Mouse (Mus musculus): Measurements from ENCODE around the gene Cep131. TPM values are rescaled to one million over a fixed set of nuclear protein-coding genes. Genes with fewer than 3 reads are reported as not detected.
A peak's percentile ranks its signal among the peaks of the same experiment; 100 is the strongest.

Cep131 gene
- total RNA-seq, 1 experiment from 2014 or later: 9.1 TPM

DNA sequence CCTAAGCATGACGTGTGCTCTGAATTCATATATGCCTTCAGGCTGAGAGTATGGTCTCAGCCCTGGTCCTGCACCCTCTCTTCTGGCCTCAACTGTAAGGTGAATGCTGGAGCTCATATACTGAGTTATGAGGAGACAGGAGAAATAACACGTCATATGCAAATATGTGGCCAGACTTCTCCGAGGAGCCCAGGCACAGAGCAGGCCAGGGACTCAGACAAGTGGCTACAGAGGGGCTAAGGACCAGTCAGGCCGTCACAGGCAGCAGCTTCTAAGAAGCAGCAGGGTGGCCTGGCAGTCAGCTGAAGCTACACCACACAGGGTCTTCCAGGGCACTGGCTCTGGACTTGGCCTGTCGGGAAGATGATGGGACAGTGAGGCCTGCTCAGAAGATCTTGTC is 23.3 kb downstream of the Cep131 start:
- no peak for ATAC-seq (replicated peaks; ENCODE audit: insufficient number of reproducible peaks, low FRiP score, low TSS enrichment, poor library complexity, severe bottlenecking)

DNA sequence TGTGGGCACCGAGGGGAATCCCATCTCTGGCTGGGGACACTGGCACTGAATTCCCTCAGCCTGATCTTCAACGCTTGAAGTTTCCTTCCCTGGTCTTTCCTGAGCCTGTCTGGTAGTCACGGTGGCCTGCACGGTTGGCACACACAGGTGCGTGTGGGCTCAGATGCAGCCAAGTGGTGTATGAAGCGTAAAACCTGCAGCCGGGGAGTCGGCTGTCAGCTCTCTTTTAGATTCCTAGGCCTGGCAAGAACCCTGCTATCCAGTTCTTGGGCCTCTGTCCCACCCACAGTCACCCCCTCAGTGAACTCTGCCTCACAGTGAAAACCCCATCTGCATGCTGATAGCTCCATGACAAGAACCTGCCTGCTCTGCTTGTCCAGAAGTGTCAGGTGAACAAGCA is 26.0 kb downstream of the Cep131 start:
- ATAC-seq (replicated peaks; ENCODE audit: insufficient number of reproducible peaks, low FRiP score, low TSS enrichment, poor library complexity, severe bottlenecking): no peak

DNA sequence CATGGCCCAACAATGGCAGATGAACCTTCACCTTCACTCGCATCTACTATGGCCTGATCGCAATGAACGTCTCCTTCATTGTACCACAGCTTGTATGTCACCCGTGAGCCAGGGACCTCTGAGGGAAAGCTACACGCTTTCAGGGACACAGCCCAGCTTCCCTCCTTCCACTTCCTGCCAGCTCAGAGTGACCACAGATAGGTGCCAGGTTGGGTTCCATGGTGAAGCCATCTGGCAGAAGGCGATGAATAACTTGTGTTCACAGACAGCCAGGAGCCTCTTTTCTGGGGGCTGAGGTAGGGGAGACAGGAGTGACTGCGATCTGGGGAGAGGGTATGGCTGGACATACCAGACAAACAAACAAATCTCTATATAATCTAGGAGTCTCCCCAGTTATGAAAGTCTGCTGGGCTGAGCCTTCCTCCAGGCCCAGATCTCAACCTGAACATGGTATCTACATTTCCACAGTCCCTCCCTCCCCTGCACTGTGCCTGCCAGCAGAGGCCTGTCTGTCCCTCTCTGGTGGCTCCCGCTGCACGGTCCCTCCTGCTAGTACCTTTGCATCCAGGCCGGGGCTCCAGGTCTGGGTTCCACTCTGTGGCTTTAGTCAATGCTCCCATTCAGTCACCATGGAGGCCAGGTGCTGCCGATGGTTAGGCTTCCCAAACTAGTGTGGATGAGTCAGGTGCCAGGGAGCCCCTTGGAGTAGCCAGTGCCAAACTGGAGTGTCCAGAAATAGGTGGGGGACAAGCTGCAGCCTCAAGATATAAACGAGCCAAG is 30.5 kb downstream of the Cep131 start:
- ATAC-seq (replicated peaks; ENCODE audit: insufficient number of reproducible peaks, low FRiP score, low TSS enrichment, poor library complexity, severe bottlenecking): no peak

DNA sequence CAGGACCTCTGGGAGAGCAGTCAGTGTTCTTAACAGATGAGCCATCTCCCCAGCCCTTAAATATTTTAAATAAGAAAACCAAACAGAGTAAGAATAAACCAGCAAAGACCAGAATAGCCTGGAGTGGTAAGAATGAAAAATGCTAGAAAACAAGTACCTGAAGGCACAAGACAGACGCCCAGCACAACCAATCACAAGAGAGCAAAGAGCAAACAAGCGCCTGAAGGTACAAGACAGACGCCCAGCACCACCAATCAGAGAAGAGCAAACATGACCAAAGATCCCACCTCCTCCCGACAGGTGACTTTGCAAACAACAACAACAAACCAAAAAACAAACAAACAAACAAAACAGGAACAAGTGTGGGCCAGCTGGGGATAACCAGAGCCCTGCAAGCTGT is 32.8 kb downstream of the Cep131 start:
- ATAC-seq (replicated peaks; ENCODE audit: insufficient number of reproducible peaks, low FRiP score, low TSS enrichment, poor library complexity, severe bottlenecking): no peak

DNA sequence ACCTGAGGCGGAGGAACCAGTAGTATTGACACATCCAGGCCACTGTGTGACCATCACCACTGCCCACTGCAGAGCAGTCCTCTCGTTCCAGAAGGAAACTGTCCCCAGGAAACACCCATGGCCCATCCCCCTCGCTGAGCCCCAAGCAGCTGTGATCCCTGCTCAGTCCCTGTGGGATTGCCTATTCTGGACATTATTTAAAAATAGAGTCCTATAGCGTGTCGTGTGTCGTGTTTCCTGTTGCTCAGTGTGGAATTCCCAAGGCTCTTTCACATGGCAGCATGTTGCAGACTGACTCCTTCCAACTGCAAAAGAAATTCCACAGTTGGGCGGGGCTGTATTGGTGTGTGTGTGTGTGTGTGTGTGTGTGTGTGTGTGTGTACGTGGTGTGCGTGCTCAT is 34.4 kb downstream of the Cep131 start:
- no peak for ATAC-seq (replicated peaks; ENCODE audit: insufficient number of reproducible peaks, low FRiP score, low TSS enrichment, poor library complexity, severe bottlenecking)

DNA sequence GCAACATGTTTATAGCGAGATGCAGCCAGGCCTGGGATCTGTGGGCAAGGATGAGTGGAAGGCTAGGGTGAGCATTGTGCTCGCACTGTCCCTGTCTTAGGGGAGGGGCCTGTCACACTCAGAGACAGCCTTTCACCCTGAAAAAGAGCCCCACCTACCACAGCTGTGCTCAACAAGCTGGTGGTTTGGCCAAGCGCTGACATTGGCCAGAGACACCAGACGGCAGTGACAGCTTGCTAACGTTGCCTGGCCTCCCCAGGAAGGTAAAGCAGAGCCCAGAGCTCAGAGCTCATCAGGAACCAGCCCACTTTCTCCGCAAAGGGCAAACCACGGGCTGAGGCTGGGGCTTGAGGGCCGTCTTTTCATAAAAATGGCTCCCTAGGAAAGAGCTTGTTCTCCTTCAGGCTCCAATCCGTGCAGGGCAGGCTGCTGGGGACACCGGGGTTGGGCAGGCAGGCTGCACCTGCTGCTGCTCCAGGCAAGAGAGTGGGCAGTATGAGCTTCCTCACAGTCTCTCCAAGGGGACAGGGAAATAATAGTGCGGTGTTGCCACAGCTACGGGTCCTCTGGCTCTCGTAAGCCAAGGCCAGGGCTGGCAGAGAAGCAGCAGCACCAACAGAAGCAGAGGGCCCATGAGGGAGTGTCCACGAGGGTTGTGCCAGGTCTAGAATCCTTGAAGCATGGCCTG is 35.4 kb downstream of the Cep131 start:
- no peak for ATAC-seq (replicated peaks; ENCODE audit: insufficient number of reproducible peaks, low FRiP score, low TSS enrichment, poor library complexity, severe bottlenecking)

DNA sequence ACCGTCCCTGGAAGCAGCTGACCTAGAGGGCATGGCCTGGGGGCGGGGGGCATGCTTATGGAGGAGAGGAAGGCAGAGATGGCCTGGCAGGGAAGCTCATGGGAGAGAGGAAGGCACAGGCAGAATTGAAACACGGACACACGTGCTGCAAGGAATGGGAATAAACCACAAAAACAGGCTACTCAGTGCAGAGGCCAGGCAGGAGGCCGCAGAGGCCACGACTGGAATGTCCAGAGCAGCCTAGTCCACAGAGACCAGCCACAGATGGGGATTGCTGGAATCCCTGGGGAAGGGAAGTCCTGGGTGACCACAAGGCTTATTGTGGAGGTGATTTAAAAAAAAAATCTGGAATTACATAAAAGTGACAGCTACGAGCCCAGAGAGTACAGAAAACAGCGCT is 37.6 kb downstream of the Cep131 start:
- ATAC-seq (replicated peaks; ENCODE audit: insufficient number of reproducible peaks, low FRiP score, low TSS enrichment, poor library complexity, severe bottlenecking): no peak

DNA sequence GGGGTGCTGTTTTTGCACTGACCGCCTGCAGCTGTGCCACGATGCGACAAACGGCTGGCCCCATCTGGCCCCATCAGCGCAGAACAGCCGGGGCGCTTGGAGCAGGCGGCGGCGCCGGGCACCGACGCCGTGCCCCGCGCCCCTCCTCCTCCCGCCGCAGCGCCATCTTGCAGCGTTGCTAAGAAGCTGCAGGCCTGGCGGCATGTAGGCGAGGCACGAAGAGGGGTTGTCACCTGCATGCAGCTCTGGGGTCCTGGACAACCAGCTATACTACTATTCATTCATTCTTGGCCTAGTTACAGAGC is 38.4 kb downstream of the Cep131 start:
- no peak for ATAC-seq (replicated peaks; ENCODE audit: insufficient number of reproducible peaks, low FRiP score, low TSS enrichment, poor library complexity, severe bottlenecking)

DNA sequence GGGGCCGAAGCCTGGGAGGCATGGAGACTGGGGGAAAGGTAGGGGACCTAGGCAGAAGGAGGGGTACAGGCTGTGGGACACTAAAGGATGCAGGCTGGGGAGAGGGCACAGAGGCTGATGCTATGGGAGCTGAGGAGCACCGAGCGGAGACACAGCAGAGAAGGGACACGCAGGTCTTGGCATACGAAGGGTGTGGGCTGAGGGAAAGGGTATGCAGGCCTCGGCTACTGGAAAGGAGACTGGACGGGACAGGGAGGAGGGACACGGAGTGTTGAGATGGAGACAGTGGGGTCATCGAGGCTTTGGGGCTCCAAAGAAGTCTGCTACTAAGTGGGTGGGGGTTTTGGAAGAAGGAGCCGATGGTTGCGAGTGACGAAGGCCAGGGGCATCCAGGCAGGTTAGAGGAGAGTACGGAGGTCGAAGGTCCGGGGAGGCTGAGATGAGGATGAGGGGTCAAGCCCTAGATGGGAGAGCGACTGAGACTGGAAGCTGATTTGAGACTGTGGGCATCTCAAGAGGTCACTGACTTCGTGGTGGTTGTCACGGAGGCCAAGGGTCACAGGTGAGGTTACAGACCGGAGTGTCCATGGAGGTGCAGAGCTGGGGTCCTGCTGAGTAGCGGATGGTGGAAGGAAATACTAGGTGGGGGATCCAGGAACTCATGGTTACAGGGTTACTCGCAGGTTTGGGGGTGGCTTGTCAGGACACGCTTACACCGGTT is 38.9 kb downstream of the Cep131 start:
- ATAC-seq (replicated peaks; ENCODE audit: insufficient number of reproducible peaks, low FRiP score, low TSS enrichment, poor library complexity, severe bottlenecking): no peak

DNA sequence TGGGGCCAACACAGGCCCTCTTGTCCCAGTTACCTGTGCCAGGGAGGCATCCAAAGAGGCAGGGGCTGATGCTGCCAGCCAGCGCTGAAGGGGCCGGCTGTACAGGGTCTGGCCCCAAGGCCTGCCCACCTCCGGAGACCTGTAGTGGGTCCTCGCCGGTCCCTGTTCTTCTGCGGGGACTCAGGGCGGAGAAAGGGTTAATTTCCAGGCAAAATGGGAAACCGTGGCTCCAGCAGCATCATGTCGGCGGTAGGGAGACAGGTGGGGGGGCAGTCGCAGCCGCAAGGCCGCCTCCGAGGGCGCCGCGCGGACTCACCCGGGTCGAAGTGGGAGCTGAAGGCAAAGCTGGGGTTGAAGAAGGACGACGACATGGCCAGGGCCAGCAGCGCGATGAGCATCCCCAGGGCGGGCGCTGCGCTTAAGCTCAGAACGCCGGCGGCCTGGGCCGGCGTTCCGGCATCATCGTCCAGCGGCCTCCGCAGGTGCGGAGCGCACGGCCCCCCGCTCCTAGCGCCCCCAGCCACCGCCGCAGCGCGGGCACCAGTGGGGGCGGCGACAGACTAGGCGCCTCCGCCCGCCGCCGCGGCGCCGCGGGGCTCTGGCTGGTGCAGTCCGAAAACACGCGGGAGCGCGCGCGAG is 40.0 kb downstream of the Cep131 start, which contains the start of gene Aatk:
Gene Aatk, minus strand, starts transcription at position 615 of the 639 bp plus-strand sequence.
- ATAC-seq (replicated peaks; ENCODE audit: insufficient number of reproducible peaks, low FRiP score, low TSS enrichment, poor library complexity, severe bottlenecking): no peak

DNA sequence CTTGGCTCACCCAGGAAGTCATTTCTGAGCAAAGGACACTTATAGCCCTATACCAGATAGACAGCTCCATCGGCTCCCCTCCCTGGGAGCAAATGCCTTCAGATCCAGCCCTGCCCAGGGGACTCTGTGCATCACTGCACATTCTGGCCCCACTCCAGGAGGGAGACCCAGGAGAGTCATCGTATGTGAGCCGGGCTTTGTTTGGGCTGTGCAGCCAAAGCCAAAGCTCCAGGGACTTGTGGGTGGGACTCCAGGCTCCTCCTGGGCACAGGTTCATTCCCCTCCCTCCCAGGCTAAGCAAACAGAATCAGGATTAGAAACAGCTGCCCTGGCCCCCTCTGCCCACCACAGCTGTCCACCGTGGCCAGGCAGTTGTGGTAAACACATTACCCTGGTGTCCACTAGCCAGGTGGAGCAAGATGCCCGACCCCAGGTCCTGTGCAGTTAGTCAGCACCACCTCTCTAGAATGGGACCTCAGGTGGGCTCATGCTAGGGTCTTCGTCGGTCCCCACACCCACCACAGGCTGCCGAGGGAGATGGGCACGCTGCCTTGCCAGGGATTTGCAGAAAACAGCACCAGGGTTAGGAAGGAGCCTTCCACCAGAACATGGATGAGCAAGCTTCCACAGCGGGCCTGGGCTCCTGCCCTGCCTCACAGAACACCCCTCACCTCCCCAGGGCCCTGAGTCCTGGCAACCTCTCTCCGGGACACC is 40.6 kb downstream of the Cep131 start:
- no peak for ATAC-seq (replicated peaks; ENCODE audit: insufficient number of reproducible peaks, low FRiP score, low TSS enrichment, poor library complexity, severe bottlenecking)

DNA sequence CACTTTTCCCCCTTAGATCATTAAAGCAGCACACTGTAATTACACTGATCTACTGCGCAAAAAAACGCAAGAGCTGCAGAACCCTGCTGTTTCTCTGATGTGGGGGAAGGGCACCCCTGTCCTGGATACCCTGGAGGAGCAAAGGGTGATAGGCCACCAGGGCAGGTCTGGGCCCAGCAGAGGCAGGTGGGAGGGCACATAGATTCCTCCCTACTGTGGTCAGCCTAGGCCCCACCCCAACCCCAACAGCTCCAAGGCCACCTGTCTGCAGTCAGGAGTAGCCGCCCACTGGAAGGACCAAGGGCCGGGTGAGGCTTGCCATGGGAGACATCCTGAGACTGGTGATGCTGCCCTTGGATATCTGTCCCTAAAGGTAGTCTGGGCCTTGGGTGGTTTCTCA is 41.3 kb downstream of the Cep131 start:
- ATAC-seq (replicated peaks; ENCODE audit: insufficient number of reproducible peaks, low FRiP score, low TSS enrichment, poor library complexity, severe bottlenecking): no peak

DNA sequence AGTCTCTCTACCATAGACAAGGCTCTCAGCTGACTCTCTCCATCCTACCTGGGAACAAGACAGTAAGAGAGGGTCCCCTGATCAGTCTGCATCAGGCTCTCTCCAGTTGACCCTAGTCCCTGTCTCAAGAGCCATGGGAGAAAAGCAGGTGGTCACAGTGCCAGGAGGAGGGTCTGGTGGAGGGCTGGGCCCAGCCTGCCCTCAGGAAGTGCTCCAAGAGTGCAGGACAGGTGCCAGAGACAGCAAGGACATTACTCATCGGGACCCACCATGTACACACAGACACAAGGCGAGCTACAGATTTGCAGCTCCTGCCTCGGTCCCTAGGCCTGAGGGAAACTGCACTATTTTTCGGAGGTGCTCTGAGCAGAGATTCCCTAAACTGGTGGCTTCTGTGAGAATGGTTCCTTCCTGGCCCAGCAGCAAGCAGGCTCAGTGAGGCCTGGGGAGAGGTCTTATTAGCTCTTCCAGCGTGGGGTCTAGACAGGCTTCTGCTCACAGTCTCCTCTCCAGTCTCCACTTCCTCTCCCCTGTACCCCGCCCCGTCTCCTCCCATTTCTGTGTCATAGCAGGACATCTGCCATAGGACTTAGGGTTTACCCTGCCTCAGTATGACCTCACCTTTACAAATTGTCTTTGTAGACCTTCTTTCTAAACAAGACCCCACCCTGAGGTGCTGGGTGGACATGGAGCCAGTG is 44.3 kb downstream of the Cep131 start:
- ATAC-seq (replicated peaks; ENCODE audit: insufficient number of reproducible peaks, low FRiP score, low TSS enrichment, poor library complexity, severe bottlenecking): peak; percentile 48; the same call in 1 of the 2 replicates

DNA sequence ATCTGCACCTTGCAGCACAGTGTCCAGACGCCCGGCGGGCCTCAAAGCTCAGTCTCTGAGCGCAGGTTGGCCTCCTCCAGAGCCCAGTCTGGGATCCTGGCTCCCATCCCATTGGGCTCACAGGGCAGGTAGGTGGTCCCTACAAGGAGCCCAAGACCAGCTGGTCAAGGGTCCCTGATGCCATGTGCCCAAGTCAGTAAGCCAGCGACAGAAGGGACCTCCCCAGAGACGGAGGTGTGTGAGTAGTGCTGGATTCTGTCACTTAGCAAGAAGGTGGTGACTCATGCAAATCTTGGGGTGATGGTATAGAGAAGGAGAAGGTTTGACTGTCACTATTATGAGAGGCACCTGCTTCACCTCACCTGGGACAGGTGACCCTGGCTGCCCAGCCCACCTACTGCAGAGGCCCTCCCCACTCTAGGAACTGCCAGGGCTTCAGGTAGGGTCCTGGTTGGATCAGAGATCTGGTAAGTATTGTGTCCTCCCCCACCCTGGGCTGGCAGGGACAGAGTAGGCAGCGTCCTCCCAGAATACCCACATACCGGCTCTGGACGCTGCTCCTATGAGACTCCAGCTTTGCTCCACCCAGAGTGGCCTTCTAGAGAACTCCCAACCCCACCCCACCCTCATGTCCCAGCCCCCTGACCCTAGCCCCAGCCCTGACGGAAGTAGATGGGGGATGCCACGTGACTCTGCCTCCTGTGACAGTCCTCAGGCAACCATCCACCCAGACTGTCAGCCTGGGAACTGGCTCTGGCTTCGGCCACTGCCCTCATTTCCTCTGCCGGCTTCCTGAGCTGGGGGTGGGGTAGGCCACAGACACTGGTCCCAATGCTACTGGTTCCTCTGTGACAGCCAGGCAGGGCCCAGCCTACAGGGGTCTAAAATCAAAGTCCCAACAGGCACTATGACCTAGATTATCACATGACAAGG is 45.2 kb downstream of the Cep131 start:
- ATAC-seq (replicated peaks; ENCODE audit: insufficient number of reproducible peaks, low FRiP score, low TSS enrichment, poor library complexity, severe bottlenecking): peak; percentile 74

DNA sequence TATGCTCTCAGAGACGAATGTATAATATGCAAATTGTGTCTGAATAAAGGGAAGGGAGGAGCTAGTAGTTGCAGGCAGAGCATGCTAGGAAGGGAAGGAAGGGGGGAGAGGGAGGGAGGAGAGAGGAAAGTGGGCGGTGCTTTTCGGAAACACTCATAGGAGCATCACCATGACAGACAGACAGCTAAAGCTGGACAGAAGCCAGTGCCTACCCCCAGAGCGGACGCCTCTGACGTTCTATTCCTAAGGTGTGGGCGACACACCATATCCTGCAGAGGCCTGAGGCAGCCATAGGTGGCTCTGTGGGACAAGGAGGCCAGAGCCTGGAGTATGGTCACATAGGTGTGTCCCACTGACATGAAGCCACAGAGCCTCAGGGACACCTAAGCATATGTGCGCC is 46.2 kb downstream of the Cep131 start:
- ATAC-seq (replicated peaks; ENCODE audit: insufficient number of reproducible peaks, low FRiP score, low TSS enrichment, poor library complexity, severe bottlenecking): no peak

DNA sequence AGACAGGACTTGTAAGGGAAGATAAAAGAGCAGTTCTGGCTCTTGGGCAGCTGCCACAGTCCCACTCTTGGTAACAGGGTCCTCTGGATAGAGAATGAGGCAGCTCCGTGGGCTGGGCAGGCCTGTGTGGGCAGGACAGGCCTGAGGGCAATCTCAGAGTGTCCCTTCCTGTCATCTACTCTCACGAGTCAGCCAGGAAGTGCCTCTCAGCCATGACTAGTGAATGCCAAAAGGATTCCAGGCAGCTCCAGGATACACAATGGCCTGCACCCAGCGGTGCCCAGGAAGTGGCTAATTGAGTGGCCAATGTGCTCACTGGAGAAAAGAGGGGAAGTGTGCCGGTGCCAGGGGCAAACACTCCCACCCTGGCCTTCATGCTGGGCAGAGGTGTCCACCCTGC is 47.0 kb downstream of the Cep131 start:
- no peak for ATAC-seq (replicated peaks; ENCODE audit: insufficient number of reproducible peaks, low FRiP score, low TSS enrichment, poor library complexity, severe bottlenecking)

DNA sequence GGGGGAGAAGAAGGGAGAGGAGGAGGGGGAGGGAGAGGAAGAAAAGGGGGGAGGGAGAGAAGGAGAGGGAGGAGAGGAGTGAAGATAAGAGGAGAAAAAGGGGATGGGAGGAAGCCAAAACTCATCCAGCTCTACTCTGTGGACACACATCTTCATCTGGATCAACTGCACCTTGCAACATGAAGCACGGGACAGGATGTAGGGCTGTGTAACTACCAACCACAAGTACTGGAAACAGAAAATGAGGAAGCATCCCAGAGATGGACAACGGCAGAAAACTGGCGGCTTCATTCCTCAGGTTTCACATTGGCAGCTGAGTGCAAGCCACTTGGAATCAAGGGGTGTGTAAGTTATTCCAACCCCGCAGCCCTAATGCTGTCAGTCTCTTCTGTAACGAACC is 51.9 kb downstream of the Cep131 start:
- ATAC-seq (replicated peaks; ENCODE audit: insufficient number of reproducible peaks, low FRiP score, low TSS enrichment, poor library complexity, severe bottlenecking): peak; percentile 56

Data from monocyte, adult 5-6 weeks (primary cell).